Mouse (Mus musculus) yolk sac, embryonic 10.5 days (tissue): ENCODE measurements at regions not wholly inside any gene's neighbourhood (a gene's known extent, or its start where the extent isn't known, plus 50 kb on each side); places are given as distances from the start of the nearest gene placed in this dataset.

Source experiments
- DNase-seq: peaks from one replicate; pipeline ENCODE4 v3.0.0-alpha.2; 2017; ENCODE audit warnings: low spot score

DNA sequence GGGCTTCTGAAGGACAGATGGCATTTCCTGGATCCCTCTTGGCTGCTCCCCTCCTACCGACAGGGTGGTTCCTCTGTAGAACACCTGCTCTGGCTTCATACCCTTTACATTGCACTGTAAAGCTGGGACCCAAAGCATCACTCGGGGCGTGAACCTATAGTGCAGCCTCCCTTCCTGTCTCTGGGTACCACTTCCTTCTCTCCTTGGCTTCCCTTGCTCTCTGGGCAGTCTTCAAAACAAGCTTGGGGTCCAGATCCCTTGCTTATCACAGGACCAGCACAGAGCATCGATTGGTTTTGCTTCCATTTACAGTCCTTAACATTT lies 346.4 kb downstream of the Rnf144a start:
- DNase-seq, result no peak

DNA sequence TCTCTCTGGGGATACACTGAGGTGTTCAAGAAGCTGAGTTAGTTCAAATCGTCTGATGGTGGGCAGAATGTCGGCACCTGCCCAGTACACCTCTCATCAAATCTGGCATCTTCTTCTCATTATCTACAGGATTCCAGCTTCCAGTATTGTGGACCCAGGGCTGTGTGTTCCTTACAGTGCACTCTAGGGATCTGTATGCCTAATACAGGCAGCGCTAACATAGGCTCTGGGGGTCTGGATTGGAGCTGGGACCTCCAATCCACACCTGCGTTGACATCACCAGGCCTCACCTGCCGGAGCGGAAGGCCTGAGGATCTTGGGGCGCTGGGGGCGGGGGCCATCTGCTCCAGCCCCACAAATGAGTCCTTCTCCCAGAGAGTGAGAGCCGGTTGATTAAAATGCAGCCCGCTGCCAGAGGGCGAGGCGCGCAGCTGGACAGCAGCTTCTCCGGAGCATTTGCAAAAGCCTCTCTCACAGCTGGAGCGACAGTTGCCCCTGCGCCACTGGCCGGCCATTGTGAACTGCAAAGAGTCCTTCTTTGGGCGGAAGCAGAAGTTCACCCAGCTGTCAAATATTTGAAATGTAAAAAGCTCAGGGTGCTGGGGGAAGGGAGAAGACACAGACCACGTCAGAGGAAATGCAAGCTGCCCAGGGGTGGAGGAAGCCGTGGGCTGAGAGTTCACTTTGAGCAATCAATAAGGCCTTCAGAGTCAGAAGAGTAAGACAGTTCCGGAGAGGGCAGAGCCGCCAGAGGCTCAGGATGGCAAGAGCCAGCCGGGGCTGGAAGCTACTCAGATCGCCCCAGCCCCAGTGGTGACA lies 347.0 kb downstream of the Rnf144a start:
- DNase-seq, result no peak

DNA sequence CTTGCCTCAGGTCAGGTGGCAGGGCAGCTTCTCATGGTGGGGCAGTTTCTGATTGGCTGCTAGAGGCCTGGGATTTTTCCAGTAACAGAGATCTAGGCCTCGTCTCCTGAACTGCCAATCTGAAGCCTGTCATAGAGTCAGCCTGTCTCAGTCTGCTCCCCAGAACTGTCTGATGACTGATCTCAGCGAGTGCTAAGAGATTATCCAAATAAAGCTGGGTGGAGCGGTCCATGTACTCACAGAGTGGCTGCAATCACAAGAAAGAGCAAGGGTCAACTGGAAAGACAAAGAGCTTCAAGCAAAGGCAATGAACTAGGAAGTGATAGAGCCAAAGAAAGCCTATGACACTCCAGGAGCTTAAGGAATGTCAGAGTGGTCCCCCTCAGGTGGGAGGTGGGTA lies 354.7 kb downstream of the Rnf144a start:
- DNase-seq, result no peak

DNA sequence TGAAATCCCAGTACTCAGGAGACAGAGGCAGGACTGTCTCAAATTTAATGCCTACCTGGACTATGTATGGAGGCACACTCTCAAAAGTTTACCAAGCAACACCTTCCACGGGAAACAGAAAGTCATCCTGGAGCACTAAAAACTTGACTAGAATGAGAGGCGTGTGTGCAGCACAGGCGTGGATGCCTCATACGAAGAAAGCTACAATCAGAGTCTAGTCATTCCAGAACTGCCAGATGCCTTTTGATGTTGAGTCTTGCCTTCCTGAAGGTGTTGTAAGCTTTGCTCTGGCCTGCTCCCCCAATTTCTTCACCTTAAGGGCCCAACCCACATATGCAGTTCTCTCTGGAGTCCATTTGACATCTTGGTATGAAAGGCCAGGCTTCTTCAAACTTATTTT lies 356.0 kb downstream of the Rnf144a start:
- no peak for DNase-seq

DNA sequence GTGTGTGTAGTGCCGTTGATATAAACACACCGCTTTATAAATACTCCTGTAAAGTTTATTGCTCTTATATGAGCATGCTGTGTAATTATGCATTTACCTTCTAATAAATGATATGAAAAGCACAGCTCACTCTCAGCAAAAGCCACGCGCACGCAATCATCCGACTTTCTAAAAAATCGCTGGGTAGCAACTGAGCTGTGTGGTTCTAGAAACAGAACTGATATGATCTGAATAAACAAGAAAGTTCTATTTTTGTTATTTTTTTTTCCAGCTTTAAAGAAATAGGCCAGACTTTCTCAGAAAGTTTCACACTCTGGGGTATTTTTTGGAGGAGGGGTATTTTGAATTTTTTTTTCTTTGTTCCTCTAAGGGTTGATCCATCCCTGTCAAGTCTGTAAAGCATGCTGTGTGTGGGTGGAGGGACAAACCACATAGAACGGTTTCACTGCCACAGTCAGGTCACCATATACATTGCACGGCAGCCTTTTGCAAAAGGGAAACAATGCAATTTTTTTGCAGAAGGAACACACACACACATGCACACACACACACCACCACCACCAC lies 357.5 kb downstream of the Rnf144a start:
- no peak for DNase-seq

DNA sequence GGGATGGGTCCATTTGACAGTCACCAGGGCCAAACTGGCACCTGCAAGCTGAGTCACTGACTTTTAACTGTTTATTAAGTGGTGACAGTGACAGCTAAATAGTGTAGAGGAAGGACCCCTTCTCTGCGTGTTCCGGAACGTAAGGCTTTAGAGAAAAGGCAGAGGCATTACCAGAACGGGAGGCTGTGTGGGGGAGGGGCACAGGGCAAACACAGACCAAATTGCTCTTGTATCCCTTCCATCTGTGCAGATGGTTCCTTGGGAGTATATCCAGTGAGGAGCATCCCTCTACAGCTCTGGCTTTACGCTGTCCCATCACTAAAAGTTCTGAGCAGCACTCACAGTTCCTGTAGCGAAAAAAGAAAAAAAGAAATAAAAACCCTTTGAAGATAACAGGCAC lies 368.1 kb downstream of the Rnf144a start:
- no peak for DNase-seq

DNA sequence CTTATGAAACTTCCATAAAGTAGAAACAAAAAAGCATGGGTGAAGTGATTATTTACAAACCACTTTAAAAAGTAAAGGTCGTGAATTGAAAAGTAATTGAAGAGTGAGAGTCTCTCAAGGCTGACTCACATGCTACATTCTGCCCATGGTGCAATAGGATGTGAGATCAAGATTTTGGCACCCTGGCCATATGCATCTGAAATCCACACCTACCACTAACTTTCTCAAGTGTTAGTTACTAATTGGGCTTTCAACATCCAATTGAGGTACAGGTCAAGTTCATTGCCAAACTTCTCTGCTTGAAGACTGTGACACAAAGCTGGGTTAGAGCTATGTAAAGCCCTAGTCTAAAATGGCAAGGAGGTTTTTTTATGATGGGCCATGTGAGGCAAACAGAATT lies 369.7 kb downstream of the Rnf144a start:
- DNase-seq, result no peak

DNA sequence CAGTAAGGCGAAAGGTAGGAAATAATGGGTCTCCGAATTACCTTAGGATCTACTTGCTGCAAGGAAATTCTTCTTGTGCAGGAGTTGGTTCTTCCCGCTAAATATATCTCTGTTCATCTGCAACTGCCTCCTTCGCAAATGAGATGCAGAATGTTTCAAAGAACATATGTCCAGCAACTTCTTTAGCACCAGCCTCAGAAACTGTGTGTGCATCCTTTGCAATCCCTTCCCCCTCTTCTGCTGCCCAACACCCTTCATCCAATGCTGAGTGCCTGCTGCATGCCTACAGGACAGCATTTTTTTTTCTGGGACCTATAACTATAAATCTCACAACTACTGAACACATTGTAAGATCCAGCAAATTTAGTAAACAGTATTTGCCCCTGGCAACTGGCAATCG lies 402.1 kb downstream of the Rnf144a start:
- DNase-seq, result no peak

DNA sequence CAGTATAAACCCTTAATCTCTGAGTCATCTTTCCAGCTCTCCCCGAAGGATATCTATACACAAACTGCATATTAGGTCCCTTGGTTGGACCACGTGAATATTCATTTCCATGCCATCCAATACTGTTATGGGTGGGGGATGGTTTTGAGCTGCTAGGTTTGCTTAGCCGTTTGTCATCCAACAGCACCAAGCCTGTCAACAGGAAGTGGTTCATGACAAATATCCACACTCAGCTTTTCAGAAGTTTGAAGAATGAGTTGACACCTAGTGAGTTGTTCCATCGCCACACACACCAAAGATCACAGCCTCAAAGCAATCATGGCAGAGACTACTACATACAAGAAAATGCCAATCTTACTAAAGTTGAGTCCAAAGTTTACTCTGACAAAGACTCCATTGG lies 421.0 kb downstream of the Rnf144a start:
- DNase-seq, result no peak

DNA sequence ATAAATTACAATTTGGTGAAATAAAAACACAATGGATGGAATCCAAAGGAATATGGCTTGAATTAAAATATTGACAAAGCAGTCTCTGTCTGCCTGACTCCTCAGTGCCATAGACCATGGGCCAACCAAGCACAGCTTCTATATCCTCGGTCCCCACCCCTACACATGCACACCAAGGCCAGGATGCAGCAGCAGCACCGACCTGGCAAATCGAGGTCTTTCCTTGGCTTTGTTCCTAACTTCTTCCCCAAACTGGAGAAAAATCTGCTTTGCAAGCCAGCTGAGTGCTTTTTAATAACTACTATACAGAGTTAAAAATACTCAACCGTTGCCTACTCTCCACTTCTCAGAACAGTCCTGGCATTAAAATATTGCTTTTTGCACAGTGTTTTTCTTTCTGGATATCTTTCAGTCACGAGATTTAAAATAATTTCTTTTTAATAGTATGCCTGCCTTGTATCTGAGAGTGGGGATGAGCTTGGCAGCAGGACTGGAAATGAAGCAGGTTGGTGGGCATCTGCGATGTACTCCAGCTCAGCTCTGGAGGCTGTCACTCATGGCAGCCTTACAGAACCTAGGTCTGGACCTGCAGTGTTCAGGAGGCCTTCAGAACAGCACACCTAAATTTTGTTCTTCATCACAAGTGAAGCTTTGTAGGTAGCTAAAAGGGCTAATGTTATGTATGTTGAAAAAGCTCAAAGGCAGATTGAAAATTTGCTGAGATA lies 423.1 kb downstream of the Rnf144a start:
- DNase-seq, result no peak

DNA sequence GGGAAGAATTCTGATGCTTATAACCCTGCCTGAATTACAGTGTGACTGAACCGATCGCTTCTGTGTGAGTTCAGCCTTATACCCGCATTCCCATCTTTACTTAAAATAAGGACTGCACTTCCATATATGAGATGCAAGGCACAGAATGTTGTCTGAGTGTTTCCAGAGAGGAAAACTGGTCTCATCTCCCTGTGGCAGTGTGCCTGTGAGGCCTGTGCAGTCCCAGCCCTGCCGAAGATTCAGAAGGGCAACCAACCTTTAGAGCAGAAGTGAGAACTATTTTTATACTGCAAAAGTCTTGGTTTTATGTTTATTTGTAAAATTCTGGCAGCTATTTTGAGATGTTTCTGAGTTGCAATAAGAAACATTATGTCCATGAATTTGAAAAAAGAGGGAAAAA lies 432.5 kb downstream of the Rnf144a start:
- DNase-seq, result no peak

DNA sequence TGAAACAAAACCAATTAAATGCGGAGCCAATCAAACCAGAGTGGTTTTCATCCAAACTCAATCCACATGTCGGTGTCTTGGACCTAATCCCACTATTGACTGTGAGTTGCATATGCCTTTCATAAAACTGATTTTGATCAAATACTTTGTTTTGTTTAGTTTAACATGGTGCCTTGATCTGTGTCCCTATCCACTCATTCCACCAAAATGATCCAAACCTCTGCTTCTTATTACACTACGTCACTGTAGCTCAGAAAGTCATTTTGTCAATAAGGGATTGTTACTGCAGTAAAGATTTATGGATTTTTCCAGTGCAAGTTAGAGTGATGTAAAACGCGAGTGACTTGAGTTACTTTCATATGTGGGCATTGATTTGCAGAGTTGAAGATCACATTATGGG lies 436.7 kb downstream of the Rnf144a start:
- no peak for DNase-seq

DNA sequence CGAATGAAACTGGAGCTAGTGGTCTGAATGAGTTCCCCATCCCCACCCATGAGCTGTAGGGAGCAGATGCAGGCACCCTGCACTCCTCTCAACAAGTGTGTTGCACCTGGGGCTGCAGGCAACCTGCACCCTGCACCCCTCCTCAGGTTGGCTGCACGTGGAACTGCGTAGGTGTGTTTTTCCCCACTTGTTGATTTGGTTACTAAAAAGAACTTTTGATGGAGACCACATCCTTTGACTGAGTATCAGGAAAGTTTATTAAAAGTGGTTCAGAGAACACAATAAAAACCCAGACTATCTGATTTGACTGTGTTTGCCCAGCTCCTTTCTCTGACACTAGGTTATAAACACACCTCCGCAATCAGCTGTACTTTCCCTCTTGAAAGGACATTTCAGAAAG lies 456.5 kb downstream of the Rnf144a start:
- DNase-seq, result no peak

DNA sequence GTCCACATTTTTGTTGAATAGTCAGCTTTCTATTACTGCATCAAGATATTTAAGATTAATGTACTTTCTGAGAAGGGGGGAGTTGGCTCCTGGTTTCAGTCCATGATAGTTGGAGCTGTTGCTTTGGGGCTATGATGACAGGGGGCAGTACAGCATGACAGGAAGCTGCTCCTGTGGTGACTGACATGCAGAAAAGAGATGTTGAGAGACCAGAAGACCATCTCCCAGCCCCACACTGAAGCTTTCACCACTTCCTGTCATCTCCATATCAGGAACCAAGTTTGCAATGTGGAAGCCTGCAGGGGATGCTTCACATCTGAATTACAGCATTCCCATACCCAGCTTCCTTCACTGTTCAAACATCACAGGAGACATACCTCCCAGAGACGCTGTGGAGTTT lies 457.5 kb downstream of the Rnf144a start:
- no peak for DNase-seq

DNA sequence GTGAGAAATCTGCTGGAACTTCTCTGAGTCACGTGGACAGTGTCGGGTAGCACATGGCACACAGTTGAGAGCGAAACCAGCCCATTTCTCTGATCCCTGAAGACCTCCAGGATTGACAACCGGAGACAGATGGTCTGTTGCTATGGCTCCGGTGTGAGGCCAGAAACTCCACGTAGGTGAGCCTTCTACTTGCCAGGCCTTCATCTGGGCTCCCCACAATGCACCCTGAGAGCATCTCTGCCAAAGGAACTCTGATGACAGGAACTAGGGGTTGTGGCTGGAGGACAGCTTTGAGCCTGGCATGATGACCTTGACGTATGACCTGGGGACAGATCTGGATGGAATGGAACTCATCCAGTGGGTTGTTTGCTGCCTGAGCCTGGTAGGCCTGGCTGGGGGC lies 467.9 kb downstream of the Rnf144a start:
- no peak for DNase-seq

DNA sequence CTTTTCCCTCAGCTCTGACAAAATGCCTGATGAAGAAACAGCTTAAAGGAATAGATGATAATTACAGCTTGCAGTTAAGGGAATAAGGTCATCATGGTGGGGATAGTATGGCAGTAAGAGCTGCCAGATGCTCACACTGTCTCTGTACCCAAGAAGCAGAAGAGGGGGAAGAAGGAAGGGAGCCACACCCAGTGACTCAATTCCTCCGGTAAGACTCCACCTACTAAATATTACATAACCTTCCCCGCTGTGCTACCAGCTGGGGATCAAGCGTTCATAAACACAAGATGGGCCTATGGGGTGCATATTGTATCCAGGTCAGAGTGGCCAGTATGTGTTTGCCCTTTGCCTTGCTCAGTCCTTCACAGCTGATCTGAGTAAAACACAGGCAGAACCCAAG lies 468.9 kb downstream of the Rnf144a start:
- DNase-seq, result no peak

DNA sequence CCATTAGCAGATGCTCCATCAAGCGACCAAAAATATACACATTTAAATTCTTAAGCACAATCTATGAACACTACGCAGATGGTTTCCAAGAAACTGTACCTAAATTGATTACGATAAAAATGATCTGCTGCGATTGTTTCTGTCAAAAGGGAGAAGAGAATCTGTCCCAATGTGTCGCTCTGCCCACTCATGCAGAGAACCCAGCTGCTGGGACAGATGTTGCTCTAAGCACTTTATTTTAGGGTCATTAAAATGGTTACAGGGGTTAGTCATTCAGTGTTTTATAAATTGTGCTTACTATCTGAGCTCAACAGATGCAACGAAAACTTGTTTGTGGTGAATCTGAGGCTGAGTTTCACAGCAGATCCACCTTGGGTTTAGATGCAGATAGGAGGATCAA lies 476.2 kb downstream of the Rnf144a start:
- no peak for DNase-seq

DNA sequence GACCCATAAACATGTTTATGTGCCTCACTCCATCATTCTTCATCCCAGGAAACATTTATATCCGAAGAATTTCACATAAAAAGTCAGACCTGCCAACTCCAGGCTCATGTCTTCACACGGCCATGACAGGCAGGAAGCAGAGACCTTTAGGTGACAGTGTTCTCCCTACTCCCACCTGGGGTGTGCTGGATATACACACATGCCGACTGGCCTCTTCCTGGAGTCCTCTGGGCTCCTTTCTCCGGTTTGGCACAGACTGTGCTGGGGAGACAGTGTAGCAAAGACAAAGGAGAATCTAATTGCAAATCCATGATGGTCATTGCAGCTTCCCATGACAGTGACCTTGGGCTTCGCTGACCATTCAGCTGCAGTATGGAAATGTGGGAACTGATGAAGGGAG lies 480.1 kb downstream of the Rnf144a start:
- no peak for DNase-seq

DNA sequence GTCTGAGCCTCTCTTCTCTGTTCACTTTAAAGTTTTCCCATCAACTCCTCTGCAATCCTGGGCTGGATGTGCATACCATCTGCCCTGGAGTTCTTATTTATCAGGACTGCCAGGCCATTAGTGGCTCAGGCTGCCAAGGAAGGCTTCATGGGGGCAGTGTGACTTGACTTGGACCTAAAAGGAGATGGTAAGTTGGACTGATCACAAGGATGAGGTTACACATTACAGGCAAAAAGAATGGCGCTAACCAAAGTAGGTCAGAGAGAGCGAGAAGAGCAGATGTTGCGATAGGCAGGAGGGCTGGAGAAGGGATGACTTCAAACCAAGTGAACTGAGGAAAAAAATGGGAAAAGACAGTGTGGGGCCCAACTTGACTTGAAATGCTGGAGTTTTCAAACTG lies 480.5 kb downstream of the Rnf144a start:
- no peak for DNase-seq

DNA sequence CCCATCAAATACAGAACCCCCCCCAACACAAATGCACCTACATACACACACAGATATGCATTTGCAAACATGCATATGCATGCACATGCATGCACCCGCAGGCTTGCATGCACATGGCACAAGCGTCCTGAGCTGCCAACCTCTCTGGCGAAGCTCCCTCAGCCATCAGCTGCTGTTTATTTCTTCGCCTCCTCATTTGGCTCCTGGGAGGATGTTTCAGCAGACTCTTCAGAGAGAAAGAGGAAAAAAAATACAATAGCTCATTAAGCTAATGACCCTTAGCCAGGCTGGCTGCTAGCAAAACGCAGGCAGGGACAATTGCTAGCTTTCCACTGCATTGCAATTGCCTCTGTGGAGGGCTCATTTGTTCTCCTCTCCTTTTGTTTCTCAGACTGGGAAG lies 488.7 kb downstream of the Rnf144a start:
- DNase-seq, result no peak

DNA sequence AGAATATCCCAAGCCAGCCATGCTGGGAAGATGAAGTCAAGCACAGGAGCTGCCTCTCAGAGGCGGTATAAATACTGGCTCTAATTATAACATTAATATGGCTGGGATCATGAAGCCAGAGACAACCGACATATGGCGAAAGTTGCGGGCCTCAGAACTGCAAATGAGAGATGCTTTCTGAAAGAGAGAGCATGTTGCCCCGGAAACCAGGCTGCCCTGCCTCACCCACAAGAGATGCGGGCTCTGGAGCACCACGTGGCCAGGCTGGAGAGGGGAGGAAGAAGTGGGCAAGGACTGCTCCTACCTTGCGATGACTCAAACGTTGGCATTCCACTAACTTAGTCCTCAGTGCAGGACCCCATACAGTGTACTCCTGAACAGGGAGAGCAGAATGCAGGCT lies 490.5 kb downstream of the Rnf144a start:
- no peak for DNase-seq

DNA sequence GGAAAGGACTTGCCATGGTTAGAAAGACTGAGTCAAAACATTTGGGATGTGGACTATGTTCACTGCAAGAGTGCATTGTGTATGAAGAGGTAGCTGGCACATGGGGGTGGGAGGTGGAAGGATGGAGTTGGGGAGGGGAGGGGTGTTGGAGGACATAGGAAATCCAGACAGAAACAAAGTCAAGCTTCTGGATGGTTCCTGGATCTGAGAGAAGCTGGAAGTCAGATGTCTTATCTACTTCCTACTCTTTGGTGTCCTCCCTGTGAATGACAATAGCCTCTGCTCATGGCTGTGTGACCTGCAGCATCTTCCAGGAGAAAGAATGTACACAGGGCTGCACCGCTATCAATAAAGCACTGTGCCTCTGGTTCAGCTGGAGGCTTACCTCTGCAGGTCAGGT lies 491.3 kb downstream of the Rnf144a start:
- DNase-seq, result no peak

DNA sequence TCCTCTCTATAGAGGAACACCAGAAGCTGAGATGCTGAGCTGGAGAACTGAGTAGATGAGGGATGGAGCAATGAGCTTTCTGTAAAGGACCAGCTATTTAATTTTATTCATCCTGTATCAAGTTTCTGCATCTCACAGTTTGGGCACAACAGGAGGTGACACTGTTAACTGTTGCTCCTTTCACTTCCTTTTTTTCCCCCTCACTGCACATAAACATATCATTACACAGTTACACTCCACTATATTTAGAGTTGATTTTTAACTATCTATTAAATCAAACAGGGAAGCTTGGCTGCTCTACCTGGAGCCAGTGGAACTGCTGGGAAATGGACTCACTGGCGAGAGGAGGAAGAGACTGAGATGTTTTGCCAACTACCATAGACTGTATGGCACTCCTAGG lies 509.4 kb downstream of the Rnf144a start:
- DNase-seq, result no peak

DNA sequence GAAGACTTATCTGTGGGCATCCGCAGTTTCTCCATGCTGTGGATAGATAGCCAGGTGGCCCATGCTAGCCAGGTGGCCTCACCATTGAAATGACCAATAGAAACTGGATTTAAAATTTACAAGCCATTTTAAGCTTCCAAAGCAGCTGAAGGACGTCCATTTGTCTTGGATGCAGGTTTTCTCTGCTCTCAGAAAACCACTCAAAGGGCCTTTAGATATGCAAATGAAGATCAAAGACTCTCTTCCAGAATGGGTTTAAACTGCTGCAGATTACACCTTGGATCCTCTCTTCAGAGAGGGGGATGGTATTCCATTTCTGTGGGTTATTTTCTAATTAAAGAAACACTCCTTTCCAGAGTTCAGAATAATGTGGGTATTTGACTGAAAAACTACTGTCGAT lies 518.5 kb downstream of the Rnf144a start:
- DNase-seq, result no peak
